Mouse (Mus musculus) lung, adult 10 weeks (tissue): Measurements from ENCODE around the gene Olfr102. TPM values are rescaled to one million over a fixed set of nuclear protein-coding genes. Genes with fewer than 3 reads are reported as not detected.

ENCODE experiments used
- polyA plus RNA-seq: library from polyadenylated mRNA; stranded (reverse); fragments of 350-450 nt; fragmentation: Illumina TruSeq; extraction: RNeasy Lipid Tissue Mini Kit (QIAGEN cat#74804); gene quantifications from one replicate; pipeline ENCODE4 v1.2.3, GENCODE M21; 2014; ENCODE audit warnings: low read depth, low replicate concordance; ENCODE audit not compliant: insufficient read depth

Olfr102 gene
- polyA plus RNA-seq = not detected

DNA sequence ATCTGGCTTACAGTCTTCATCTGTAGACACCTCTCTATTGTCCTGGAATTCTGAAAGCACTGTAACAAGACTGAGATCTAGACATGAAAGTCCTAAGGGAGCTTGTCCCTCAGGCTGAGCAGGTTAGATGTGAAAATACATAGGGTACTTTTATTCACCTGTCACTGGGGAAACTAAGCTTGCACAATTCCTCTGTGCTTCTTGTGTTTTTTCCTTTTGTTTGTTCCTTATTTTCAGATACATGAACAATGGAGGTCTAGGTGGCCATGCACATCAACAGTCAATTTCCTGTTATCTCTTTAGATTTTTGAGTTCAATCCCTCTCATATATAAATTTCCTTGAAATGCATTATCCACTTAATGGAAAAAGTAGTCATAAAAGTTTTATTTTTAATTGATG, at the start of gene Olfr102:
TSS of gene Olfr102 (minus strand) at position 101 of the 400 bp plus-strand sequence.

DNA sequence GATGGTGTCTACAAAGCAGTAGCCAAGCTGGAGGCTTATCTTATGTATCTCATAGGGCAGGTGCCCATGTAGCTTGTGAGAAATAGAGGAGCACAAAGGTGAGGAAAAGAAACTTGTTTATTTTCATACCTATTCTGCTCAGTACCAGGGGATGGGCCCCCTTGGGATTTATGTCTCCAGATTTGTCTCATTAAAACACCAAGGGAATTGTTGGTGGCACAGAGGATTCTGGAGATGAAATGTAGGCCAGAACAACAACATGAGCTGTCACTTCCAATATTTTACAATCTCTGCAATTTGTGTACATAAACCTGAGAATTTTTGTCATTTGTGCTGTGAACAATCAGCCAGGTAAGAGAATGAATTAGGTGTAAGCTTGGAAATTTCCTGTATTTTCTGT, 42.4 kb upstream of the Olfr102 start, which contains the start of gene Olfr104-ps:
TSS of gene Olfr104-ps (plus strand) at position 301 of the 400 bp plus-strand sequence.

DNA sequence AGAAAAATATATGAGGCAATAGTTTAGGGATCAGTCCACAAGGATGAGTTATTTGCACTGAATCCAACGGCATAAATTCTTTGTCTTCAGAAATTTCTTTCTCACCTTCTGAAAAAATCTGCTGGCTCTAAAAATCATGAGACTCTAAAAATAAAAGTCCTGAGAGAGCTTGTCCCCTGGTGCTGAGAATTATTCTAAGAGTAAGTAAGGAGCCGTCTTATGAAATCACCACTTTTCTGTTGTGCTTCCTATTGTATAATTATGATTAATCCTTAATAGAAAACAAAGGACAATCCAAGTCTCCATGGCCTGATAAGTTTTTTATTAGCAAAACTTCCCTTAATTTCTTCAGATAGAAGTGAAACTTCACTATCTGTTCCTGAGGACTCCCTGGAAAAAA, 22.7 kb upstream of the Olfr102 start, which contains the start of gene Olfr103:
TSS of gene Olfr103 (minus strand) at position 101 of the 400 bp plus-strand sequence.

DNA sequence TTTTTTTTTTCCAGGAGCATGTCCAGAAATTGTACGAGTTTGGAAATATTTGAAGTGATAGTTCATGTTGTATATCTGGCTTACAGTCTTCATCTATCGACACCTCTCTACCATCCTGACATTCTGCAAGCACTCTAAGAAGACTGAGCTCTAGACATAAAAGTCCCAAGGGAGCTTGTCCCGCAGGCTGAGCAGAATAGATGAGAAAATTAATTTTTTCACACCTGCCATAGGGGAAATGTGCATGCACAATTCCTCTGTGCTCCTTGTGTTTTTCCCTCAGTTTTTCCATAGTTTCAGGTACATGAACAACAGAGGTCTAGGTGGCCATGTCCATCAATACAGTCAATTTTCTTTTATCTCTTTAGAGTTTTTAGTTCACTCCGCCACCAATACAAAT, 12.6 kb downstream of the Olfr102 start, which contains the start of gene Olfr101:
TSS of gene Olfr101 (minus strand) at position 101 of the 400 bp plus-strand sequence.

DNA sequence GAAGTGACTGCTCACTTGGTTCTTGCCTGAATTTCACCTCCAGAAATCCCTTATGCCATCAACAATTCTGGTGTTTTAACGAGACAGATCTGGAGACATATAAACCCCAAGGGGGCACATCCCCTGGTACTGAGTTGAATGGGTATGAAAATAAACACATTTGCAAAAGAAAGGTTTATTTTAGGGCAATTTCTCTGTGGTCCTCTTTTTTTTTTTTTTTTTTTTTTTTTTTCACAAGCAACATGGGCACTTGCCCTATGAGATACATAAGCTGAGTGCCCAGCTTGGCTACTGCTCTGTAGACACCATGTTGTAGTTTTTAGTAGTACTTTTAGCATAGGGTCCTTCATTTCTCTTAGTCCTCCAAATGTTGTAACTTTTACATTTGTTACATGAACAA, 33.5 kb downstream of the Olfr102 start, which contains the start of gene Olfr99:
TSS of gene Olfr99 (minus strand) at position 101 of the 400 bp plus-strand sequence.

DNA sequence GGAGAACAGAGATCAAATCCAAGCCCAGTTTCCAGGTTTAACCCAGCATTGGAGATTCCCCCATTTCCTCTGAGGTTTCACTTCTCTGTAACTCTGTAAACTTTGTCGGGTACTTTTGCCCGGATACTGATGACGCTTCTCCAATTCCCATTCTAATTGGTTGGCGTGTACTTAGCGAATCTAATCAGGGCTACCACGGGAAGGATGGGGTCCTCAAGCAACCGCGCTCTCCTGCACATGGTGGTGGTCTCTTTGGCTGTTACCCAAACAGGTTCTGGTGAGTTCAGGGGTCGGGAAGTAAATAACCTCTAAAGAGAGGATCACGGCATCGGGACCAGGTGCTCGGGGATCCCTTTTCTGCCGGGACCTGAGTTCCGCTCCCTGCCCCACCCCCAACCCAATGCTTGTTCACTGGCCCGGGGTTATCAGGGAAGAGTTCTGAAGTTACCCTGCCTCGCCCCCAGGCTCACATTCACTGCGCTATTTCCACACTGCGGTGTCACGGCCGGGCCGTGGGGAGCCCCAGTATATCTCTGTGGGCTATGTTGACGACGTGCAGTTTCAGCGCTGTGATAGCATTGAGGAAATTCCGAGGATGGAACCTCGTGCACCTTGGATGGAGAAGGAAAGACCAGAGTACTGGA, 46.7 kb downstream of the Olfr102 start, which contains the start of gene H2-M3:
TSS of gene H2-M3 (plus strand) at position 163 of the 644 bp plus-strand sequence.

DNA sequence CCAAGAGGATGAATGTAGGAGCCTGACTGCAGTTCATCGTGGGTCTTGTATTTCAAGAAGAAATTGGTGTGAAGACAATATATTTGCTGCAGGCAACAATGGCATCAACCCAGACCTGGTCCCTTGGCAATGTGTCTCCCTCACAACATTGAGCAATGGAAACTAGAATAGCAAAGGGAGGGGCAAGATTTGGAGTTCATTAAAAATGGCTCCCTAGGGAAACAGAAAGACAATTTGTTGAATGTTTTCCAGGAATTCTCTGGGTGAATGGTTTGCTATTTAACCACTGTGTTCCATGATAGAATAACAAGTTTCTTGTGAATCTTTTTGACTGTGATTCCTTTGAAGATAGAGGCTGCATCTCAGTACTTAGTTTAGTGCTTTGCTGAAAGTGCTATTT, 53.2 kb downstream of the Olfr102 start, which contains the start of gene Olfr98:
TSS of gene Olfr98 (minus strand) at position 124 of the 400 bp plus-strand sequence.

Other genes starting within 250 kb of the Olfr102 start
- gene Olfr90, start 228.6 kb downstream of the Olfr102 start, polyA plus RNA-seq = not detected
- gene Olfr91, start 218.8 kb downstream of the Olfr102 start, polyA plus RNA-seq = not detected
- gene Olfr92, start 197.0 kb downstream of the Olfr102 start, polyA plus RNA-seq = not detected
- not detected for gene Olfr93, start 155.6 kb downstream of the Olfr102 start, polyA plus RNA-seq
- gene Ubd, start 123.2 kb downstream of the Olfr102 start, polyA plus RNA-seq = 0.45 TPM
- gene Olfr94, start 116.1 kb downstream of the Olfr102 start, polyA plus RNA-seq = not detected
- not detected for gene Olfr95, start 103.9 kb downstream of the Olfr102 start, polyA plus RNA-seq
- not detected for gene Olfr96, start 96.9 kb downstream of the Olfr102 start, polyA plus RNA-seq
- gene Olfr97, start 79.7 kb downstream of the Olfr102 start, polyA plus RNA-seq = not detected
- not detected for gene Olfr98, start 53.3 kb downstream of the Olfr102 start, polyA plus RNA-seq
- 21.8 TPM for gene H2-M3, start 46.8 kb downstream of the Olfr102 start, polyA plus RNA-seq
- not detected for gene Olfr99, start 33.6 kb downstream of the Olfr102 start, polyA plus RNA-seq
- not detected for gene Olfr101, start 12.7 kb downstream of the Olfr102 start, polyA plus RNA-seq
- not detected for gene Olfr103, start 22.6 kb upstream of the Olfr102 start, polyA plus RNA-seq
- gene Olfr104-ps, start 42.5 kb upstream of the Olfr102 start, polyA plus RNA-seq = not detected
- gene Olfr105-ps, start 62.0 kb upstream of the Olfr102 start, polyA plus RNA-seq = not detected
- not detected for gene Olfr106-ps, start 73.3 kb upstream of the Olfr102 start, polyA plus RNA-seq
- gene Olfr107, start 82.2 kb upstream of the Olfr102 start, polyA plus RNA-seq = not detected
- gene Olfr108, start 128.4 kb upstream of the Olfr102 start, polyA plus RNA-seq = not detected
- not detected for gene Olfr109, start 141.9 kb upstream of the Olfr102 start, polyA plus RNA-seq
- 0.43 TPM for gene H2-M2, start 166.5 kb upstream of the Olfr102 start, polyA plus RNA-seq
- gene Olfr110, start 175.4 kb upstream of the Olfr102 start, polyA plus RNA-seq = not detected
- gene Olfr111, start 191.0 kb upstream of the Olfr102 start, polyA plus RNA-seq = not detected